Mouse (Mus musculus) mature B cell (primary cell): Measurements from ENCODE around the gene Cubn.

ENCODE experiments used
- in situ Hi-C: fragments of 300-500 bp; cut with MboI; formaldehyde crosslinking; loops from 2 replicates; pipeline ENCODE4 v1.14.3; 2019

Gene Cubn

GRCm38 (mm10) chr2:13237140-13237901 lies 254.3 kb downstream of the Cubn start:
- in situ Hi-C loops = loop anchor here (25.0 kb wide), 1 partner anchor 525 kb away; no protein-coding TSS in a partner anchor

- in situ Hi-C loops = loop anchor here (25.0 kb wide), 1 partner anchor 523 kb away; no protein-coding TSS in a partner anchor
Measured at GRCm38 (mm10) chr2:13235696-13236095, 255.9 kb downstream of the Cubn start.

GRCm38 (mm10) chr2:13234796-13235195 lies 256.8 kb downstream of the Cubn start:
- in situ Hi-C loops = loop anchor here (25.0 kb wide), 1 partner anchor 522 kb away; no protein-coding TSS in a partner anchor

GRCm38 (mm10) chr2:13233902-13234301 lies 257.7 kb downstream of the Cubn start:
- in situ Hi-C loops = loop anchor here (25.0 kb wide), 1 partner anchor 522 kb away; no protein-coding TSS in a partner anchor

- in situ Hi-C loops = loop anchor here (25.0 kb wide), 1 partner anchor 521 kb away; no protein-coding TSS in a partner anchor
Measured at GRCm38 (mm10) chr2:13233254-13233835, 258.3 kb downstream of the Cubn start.

GRCm38 (mm10) chr2:13232305-13232704 lies 259.3 kb downstream of the Cubn start:
- in situ Hi-C loops = loop anchor here (25.0 kb wide), 1 partner anchor 520 kb away; no protein-coding TSS in a partner anchor

- in situ Hi-C loops = loop anchor here (25.0 kb wide), 1 partner anchor 517 kb away; no protein-coding TSS in a partner anchor
Measured at GRCm38 (mm10) chr2:13229686-13230085, 261.9 kb downstream of the Cubn start.
